Comparison of ENCODE assay signal across 9 mouse cellular contexts in genomic region chrX:102159778-102160177, GRCm38 (mm10). TPM values are rescaled to one million over a fixed set of nuclear protein-coding genes. Genes with fewer than 3 reads are reported as not detected.
DNase-seq lines count a peak whose midpoint lies in the region; ATAC-seq and TF ChIP-seq lines count a peak whose summit lies in the region.
"Had no signal": no experiment of that assay in that cellular context is flagged by ENCODE, and none has a peak within 500 bp of the region (broad histone marks: within the 10 kb centered on the region; RNA-seq: fewer than 3 reads in every experiment).

No protein-coding gene starts in this region.

- H3K4me2 ChIP-seq in intestine, postnatal 0 days (replicated peaks; ENCODE audit: low read depth) = no peak overlapping the region
- H3K4me2 ChIP-seq in intestine, embryonic 15.5 days (replicated peaks) = no peak overlapping the region
- no peak overlapping the region for H3K4me2 ChIP-seq in hindbrain, embryonic 16.5 days (ENCODE audit: low read length)

- no peaks in the 10 kb centered on the region for H3K4me1 ChIP-seq in intestine, postnatal 0 days (replicated peaks; ENCODE audit: control insufficient read depth, insufficient read depth, low read length)
- no peaks in the 10 kb centered on the region for H3K4me1 ChIP-seq in intestine, embryonic 15.5 days (replicated peaks)
- H3K4me1 ChIP-seq in hindbrain, embryonic 16.5 days (ENCODE audit: control insufficient read depth, insufficient read depth, low read depth, low read length) = no peaks in the 10 kb centered on the region

- WGBS in intestine, postnatal 0 days = 45% methylated on average over 2 of the region's 2 CpGs
- WGBS in intestine, embryonic 15.5 days = 71% methylated on average over 2 of the region's 2 CpGs
- 55% methylated on average over 2 of the region's 2 CpGs for WGBS in hindbrain, embryonic 16.5 days

- no peaks in the 10 kb centered on the region for H3K36me3 ChIP-seq in intestine, postnatal 0 days (ENCODE audit: control insufficient read depth, insufficient read depth)
- no peaks in the 10 kb centered on the region for H3K36me3 ChIP-seq in intestine, embryonic 15.5 days
- no peaks in the 10 kb centered on the region for H3K36me3 ChIP-seq in hindbrain, embryonic 16.5 days (ENCODE audit: control insufficient read depth, insufficient read depth, low read length)

- DNase-seq in B cell, adult 2 months = peak; percentile 59 to 63
- DNase-seq in R1 (ENCODE audit: low read depth, low spot score) = peak; percentile 64
- DNase-seq in gastrocnemius, postnatal 25 days = peak; percentile 6
- peak; percentile 41 for DNase-seq in retina, postnatal 1 day
- no peak for DNase-seq in urinary bladder, adult 2 months (ENCODE audit: low spot score)

- H3K9me3 ChIP-seq in intestine, postnatal 0 days (ENCODE audit: control insufficient read depth) = no peaks in the 10 kb centered on the region
- H3K9me3 ChIP-seq in intestine, embryonic 15.5 days = no peaks in the 10 kb centered on the region
- H3K9me3 ChIP-seq in hindbrain, embryonic 16.5 days (ENCODE audit: control insufficient read depth, low read length) = no peaks in the 10 kb centered on the region

- ATAC-seq in intestine, postnatal 0 days = no peak
- no peak for ATAC-seq in intestine, embryonic 15.5 days
- no peak for ATAC-seq in hindbrain, embryonic 16.5 days

- TF ChIP-seq CTCF in intestine, postnatal 0 days (IDR thresholded peaks at IDR 0.05; ENCODE audit: low read depth) = peak; percentile 61

- no peak overlapping the region for H3K27ac ChIP-seq in intestine, postnatal 0 days (ENCODE audit: low read depth, low read length)
- no peak overlapping the region for H3K27ac ChIP-seq in intestine, embryonic 15.5 days
- no peak overlapping the region for H3K27ac ChIP-seq in hindbrain, embryonic 16.5 days (ENCODE audit: low read depth, low read length)

- H3K9ac ChIP-seq in intestine, postnatal 0 days (ENCODE audit: low read depth, low read length) = no peak overlapping the region
- no peak overlapping the region for H3K9ac ChIP-seq in intestine, embryonic 15.5 days
- no peak overlapping the region for H3K9ac ChIP-seq in hindbrain, embryonic 16.5 days (ENCODE audit: low read depth, low read length)

- H3K4me3 ChIP-seq in intestine, postnatal 0 days (ENCODE audit: low read depth, low read length) = no peak overlapping the region
- H3K4me3 ChIP-seq in intestine, embryonic 15.5 days (replicated peaks) = no peak overlapping the region
- no peak overlapping the region for H3K4me3 ChIP-seq in hindbrain, embryonic 16.5 days (ENCODE audit: low read length)
- H3K4me3 ChIP-seq: myocyte had no signal

- H3K27me3 ChIP-seq in intestine, postnatal 0 days (replicated peaks; ENCODE audit: control insufficient read depth, insufficient read depth, low read length) = no peaks in the 10 kb centered on the region
- H3K27me3 ChIP-seq in intestine, embryonic 15.5 days (replicated peaks) = no peaks in the 10 kb centered on the region; the same call in 1 of the 2 replicates
- H3K27me3 ChIP-seq in hindbrain, embryonic 16.5 days (replicated peaks; ENCODE audit: control insufficient read depth, insufficient read depth, low read length) = no peaks in the 10 kb centered on the region

RNA-seq across cellular contexts. Expression of gene Ercc6l, which starts 2.9 kb away (rescaled TPM):
- 1.6 and 1.7 TPM in 2 replicates for polyA plus RNA-seq in intestine, postnatal 0 days (2015; fragmentation: Nextera tagmentation; extraction: Ambion mirVana)
- 9.5 and 11.2 TPM in 2 replicates for polyA plus RNA-seq in intestine, embryonic 15.5 days (2015; fragmentation: Nextera tagmentation; extraction: Ambion mirVana)
- under 1 TPM; 0.18 to 0.29 TPM for total RNA-seq in gastrocnemius, postnatal 25 days (2021)
- 1.5 and 2.1 TPM in 2 replicates for polyA plus RNA-seq in hindbrain, embryonic 16.5 days (2015; fragmentation: Nextera tagmentation; extraction: Ambion mirVana)
- polyA plus RNA-seq in urinary bladder, adult 2 months (2012; rRNA removed) = 0.46 and 0.52 TPM in 2 replicates

RNA-seq across cellular contexts. Expression of gene Rps4x, which starts 29.4 kb away (rescaled TPM):
- 448 and 474 TPM in 2 replicates for polyA plus RNA-seq in intestine, postnatal 0 days (2015; fragmentation: Nextera tagmentation; extraction: Ambion mirVana)
- 764 and 787 TPM in 2 replicates for polyA plus RNA-seq in intestine, embryonic 15.5 days (2015; fragmentation: Nextera tagmentation; extraction: Ambion mirVana)
- total RNA-seq in gastrocnemius, postnatal 25 days (2021) = 100 to 1,000 TPM; 435 to 498 TPM
- 344 and 351 TPM in 2 replicates for polyA plus RNA-seq in hindbrain, embryonic 16.5 days (2015; fragmentation: Nextera tagmentation; extraction: Ambion mirVana)
- polyA plus RNA-seq in urinary bladder, adult 2 months (2012; rRNA removed) = 2,053 and 2,187 TPM in 2 replicates

RNA-seq across cellular contexts. Expression of gene Pin4, which starts 40.5 kb away (rescaled TPM):
- polyA plus RNA-seq in intestine, postnatal 0 days (2015; fragmentation: Nextera tagmentation; extraction: Ambion mirVana) = 59.7 and 61.0 TPM in 2 replicates
- polyA plus RNA-seq in intestine, embryonic 15.5 days (2015; fragmentation: Nextera tagmentation; extraction: Ambion mirVana) = 50.1 and 53.9 TPM in 2 replicates
- 10 to 100 TPM; 21.9 to 27.7 TPM for total RNA-seq in gastrocnemius, postnatal 25 days (2021)
- 44.6 and 58.1 TPM in 2 replicates for polyA plus RNA-seq in hindbrain, embryonic 16.5 days (2015; fragmentation: Nextera tagmentation; extraction: Ambion mirVana)
- 55.1 and 55.6 TPM in 2 replicates for polyA plus RNA-seq in urinary bladder, adult 2 months (2012; rRNA removed)
